Mouse (Mus musculus) ovary, postnatal 10 days (tissue): ENCODE measurements around the gene Crebbp.
"Not testable (repeated sequence)": the region's sequence is repeated elsewhere in the genome, so short reads cannot be mapped to it uniquely, and the experiment has no call there.

Experiments used
- DNase-seq: peaks from one replicate; pipeline ENCODE4 v3.0.0; 2022; ENCODE audit warnings: low spot score

Gene Crebbp

GRCm38 (mm10) chr16:4153121-4153520 lies 60.7 kb downstream of the Crebbp start:
- DNase-seq = no peak

DNA sequence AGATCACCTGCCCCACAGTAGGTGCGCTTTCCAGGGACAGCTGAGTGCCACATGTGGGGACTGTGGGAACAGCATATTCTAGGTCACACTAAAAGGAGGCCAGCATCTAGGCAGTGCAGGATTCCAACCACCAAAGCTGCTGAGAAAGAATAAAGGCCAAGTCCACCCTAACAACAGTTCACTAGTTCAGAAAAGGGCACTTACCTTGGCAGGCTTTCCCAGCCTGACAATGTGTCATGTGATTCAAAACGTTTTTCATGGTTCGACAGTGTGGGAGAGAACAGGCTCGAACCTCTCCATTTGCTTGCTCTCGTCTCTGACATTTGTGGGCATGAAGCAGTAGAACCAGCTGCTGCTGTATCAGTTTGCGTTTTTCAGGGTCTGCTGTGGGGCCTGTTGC lies 75.3 kb downstream of the Crebbp start:
- DNase-seq = no peak

DNA sequence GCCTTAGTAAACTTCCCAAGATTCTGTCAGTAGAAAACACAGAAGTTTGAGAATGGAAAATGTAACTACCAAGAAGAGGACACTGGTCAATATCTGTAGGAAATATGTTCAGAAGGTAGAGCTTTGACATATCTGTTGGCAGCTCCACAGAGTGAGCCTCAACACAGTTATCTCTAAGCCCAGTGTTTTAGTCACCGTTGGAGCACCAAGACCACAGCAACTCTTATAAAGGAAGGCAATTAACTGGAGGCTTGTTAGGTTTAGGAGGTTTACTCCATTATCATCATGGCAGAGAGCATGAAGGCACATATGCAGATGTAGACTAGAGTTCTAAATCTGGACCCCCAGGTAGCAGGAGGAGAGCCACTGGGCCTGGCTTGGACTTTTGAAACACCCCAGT lies 80.0 kb downstream of the Crebbp start:
- no peak for DNase-seq

GRCm38 (mm10) chr16:4128894-4129293 lies 84.9 kb downstream of the Crebbp start:
- DNase-seq = no peak

GRCm38 (mm10) chr16:4117072-4117471 lies 96.7 kb downstream of the Crebbp start:
- no peak for DNase-seq

- DNase-seq = no peak
Measured at GRCm38 (mm10) chr16:4100374-4100773, 113.4 kb downstream of the Crebbp start.

DNA sequence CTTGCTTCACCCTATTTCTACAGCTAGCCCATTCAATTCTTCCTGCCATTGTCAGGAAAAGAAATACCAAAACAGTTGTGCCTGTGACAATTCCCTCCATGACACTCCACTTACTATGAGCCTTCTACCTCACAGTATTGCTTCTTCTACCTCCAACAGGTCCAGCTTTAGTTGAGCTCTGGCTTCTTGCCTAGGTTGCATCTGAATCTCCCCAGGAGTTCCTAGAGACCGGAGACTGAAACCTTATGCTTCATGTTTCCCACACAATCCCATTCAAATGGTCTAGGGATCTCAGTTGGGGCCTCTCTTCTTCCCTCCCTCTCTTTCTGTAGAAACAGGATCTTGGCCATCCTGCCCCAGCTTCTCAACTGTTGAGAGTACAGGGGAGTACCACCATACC lies 116.3 kb downstream of the Crebbp start:
- no peak for DNase-seq

DNA sequence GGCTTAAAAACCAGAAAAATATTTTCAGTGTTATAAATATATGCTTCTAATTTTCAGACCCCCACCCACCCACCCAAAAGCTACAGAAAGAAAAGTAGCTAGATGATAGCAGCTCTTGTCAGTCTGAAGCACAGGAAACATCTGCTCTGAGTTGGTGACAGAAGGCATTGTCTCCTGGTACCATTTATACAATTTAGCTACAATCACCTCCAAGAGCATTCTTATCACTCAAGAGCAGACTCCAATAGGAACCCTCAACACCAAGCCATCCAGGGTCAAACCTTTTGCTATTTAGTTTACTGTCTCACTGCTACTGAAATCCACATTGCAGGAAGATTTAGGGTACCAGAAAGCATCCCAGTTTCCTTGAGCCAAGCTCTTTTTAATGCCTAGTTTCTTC lies 116.9 kb downstream of the Crebbp start:
- DNase-seq = no peak

DNA sequence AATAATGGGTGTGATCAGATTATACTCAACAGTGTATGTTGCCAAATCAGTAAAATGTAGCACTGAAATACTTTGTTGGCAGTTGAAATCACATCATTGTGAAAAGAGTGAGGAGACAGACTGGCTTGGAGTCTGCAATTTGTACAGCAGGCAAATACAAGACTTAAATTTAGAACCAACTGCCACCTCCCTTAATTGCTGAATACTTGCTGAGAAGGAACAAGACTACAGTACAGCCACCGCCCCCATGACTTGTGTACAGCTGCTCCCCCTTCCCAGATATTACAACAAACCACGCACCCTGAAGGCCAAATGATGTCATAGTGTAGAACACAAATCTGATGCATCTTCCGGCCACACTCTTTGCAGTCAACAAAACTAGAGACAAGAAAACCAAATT lies 117.7 kb downstream of the Crebbp start:
- no peak for DNase-seq

GRCm38 (mm10) chr16:4087214-4087913 lies 126.4 kb downstream of the Crebbp start:
- no peak for DNase-seq

DNA sequence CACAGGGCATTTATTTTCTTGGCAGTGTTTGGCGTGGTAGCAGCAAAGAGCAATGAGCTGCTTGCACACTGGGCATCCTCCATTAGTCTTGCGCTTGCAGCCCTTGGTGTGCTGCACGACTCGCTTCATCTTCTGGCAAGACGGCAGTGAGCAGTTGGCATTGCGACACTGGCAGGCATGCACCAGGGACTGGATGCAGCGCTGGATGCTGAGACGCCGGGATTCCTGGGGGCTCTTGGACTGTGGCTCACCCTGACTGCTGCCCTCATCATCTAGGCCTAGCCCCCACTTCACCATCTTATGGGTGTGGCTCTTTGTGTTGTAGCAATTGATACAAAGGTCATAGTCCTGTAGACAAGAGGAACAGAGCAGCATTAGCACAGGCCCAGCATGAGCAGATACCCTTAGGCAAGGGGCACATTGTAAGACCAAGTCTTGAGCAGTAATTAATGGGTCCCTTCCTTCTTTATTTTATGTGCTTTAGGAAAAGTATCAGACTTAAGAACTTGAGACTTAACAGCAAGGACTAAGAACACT lies 127.9 kb downstream of the Crebbp start:
- DNase-seq = no peak

GRCm38 (mm10) chr16:4085051-4085450 lies 128.7 kb downstream of the Crebbp start:
- no peak for DNase-seq

DNA sequence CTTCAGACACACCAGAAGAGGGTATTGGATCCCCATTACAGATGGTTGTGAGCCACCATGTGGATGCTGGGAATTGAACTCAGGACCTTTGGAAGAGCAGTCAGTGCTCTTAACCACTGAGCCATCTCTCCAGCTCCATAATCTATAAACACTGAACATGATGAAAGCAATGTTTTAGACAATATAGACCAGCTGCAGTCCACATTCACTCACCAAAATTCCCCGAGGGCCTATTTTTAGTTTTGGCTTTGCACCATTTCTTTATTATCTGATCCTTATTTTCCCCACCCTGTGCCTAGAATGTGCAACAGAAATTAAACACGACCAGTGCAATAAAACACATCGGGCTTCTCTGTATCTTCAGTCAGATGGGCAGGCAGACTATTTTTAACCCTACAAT lies 133.4 kb downstream of the Crebbp start:
- DNase-seq = not testable (repeated sequence)

DNA sequence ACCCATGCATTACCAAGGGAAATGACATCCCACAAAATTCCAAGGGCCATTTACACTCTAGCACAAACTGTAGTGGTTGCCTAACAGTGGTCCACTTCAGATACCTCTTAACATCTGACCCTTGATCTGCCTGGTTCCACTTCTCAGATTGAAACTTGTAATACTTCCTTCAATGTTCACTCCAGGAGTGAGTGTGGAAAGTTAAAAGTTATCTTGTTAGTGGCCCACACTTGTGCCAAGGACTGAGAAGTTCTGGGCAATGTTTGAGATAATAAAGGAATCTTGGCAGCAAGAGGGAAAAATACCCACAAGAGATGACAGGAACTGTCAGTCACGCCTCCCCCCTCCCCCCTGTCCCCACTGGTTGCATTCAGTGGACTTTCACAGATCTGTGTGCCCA lies 134.1 kb downstream of the Crebbp start:
- DNase-seq = no peak

- DNase-seq = not testable (repeated sequence)
Measured at GRCm38 (mm10) chr16:4078302-4078701, 135.5 kb downstream of the Crebbp start.

- DNase-seq = peak; percentile 96
Measured at GRCm38 (mm10) chr16:4077384-4078061, 136.3 kb downstream of the Crebbp start, which contains the start of gene Trap1. Gene Trap1 (minus strand): TSS chr16:4077827.

- DNase-seq = no peak
Measured at GRCm38 (mm10) chr16:4074836-4075235, 139.0 kb downstream of the Crebbp start.

DNA sequence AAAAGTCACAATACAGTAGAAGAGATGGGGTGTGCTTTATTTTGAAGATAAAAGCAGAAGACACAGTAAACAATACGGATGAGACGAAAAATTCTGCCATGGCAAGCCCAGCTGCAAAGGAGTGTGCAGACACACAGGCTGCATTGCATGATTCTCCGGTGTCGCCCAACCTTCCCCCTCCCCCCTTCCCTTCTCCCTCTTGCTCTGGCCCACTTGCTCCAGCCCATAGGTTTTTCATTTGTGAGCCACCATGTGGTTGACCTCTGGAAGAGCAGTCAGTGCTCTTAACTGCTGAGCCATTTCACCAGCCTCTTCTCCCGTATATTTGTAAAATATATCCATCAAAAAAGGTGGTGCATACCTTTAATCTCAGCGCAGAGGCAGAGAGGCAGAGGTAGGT lies 139.5 kb downstream of the Crebbp start:
- DNase-seq = no peak

DNA sequence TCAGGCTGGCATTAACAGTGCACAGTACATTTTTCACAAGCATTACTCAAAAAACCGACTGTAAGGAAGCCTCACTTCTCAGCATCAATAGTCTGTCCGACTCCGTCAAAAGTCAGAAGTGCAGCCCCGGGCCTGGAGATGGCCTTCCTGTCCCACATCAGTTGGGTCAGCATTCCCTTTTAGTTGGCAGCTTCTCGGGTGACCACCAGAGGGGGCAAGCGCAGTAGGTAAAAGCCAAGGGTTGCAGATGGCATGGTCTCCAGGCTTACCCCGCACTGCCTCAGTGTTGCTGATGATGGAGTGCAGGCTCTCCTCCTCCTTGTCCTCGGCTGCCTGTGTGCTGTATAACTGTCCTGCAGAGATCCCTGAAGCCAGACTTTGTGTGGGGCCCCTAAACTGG lies 145.2 kb downstream of the Crebbp start:
- no peak for DNase-seq

GRCm38 (mm10) chr16:4064945-4065344 lies 148.9 kb downstream of the Crebbp start:
- no peak for DNase-seq

- no peak for DNase-seq
Measured at GRCm38 (mm10) chr16:4053811-4054210, 160.0 kb downstream of the Crebbp start.

- DNase-seq = no peak
Measured at GRCm38 (mm10) chr16:4052601-4053000, 161.2 kb downstream of the Crebbp start.

DNA sequence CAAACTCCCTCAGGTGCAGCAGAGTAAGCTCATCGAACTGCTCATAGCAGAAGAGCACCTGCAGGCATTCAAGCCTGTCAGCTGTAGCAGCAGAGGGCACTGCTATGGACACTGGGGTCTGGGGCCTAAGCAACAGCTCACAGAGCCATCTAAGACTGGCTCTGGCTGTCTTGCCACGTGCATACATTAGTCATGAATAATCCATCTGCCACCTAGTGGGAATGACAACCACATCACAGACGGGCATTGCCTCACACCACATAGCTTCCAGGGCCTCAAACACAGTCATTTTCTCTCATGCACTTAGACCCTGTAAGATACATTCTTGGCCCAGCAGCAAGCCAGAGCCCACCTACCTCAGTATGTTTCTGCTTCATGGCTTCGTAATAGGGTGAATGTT lies 168.3 kb downstream of the Crebbp start:
- no peak for DNase-seq

GRCm38 (mm10) chr16:4044093-4044492 lies 169.7 kb downstream of the Crebbp start:
- no peak for DNase-seq
